Mouse (Mus musculus) lung, embryonic 16.5 days (tissue): ENCODE results near the gene Prr14l. TPM values are rescaled to one million over a fixed set of nuclear protein-coding genes. Genes with fewer than 3 reads are reported as not detected.
"Not testable (repeated sequence)": the region's sequence is repeated elsewhere in the genome, so short reads cannot be mapped to it uniquely, and the experiment has no call there.

Experiments
- ATAC-seq: fragments of 200-750 bp; cut with Nextera tagmentation; 2 replicates; pipeline ENCODE4 v1.8.0; 2017; ENCODE audit warnings: low read depth, mild to moderate bottlenecking, moderate library complexity
- H3K27ac ChIP-seq: fragments of 300-500 bp; sonication (generic); 2 replicates; pipeline ENCODE4 v1.5.1; 2014; ENCODE audit warnings: mild to moderate bottlenecking, control low read depth, low read length
- H3K27me3 ChIP-seq: fragments of 300-500 bp; sonication (generic); 2 replicates; pipeline ENCODE4 v1.6.1; 2014; ENCODE audit warnings: low read depth, low read length, mixed read lengths; ENCODE audit not compliant: control insufficient read depth, insufficient read depth
- H3K36me3 ChIP-seq: fragments of 300-500 bp; sonication (generic); 2 replicates; pipeline ENCODE4 v1.6.1; 2014; ENCODE audit warnings: low read length; ENCODE audit not compliant: control insufficient read depth, insufficient read depth
- H3K4me1 ChIP-seq: fragments of 300-500 bp; sonication (generic); replicated peaks from 2 replicates; pipeline ENCODE4 v1.6.1; 2014; ENCODE audit warnings: low read length, mixed read lengths; ENCODE audit not compliant: control insufficient read depth, insufficient read depth
- H3K4me2 ChIP-seq: fragments of 300-500 bp; sonication (generic); 2 replicates; pipeline ENCODE4 v1.6.1; 2014; ENCODE audit warnings: low read depth, low read length, control low read depth
- H3K4me3 ChIP-seq: fragments of 300-500 bp; sonication (generic); 2 replicates; pipeline ENCODE4 v1.5.1; 2014; ENCODE audit warnings: mild to moderate bottlenecking, low read length, control low read depth
- H3K9ac ChIP-seq: fragments of 300-500 bp; sonication (generic); 2 replicates; pipeline ENCODE4 v1.6.1; 2014; ENCODE audit warnings: low read length, control low read depth
- H3K9me3 ChIP-seq: fragments of 300-500 bp; sonication (generic); 2 replicates; pipeline ENCODE4 v1.6.1; 2016; ENCODE audit warnings: low read length; ENCODE audit not compliant: control insufficient read depth
- WGBS: fragments of 180-500 bp; shearing (Covaris S2); extraction: QIAGEN DNeasy Blood & Tissue Kit; methylation state at CpG from one replicate; pipeline ENCODE4 v1.1.7; 2014; 5-methylcytosine and 5-hydroxymethylcytosine counted together
- polyA plus RNA-seq: library from polyadenylated mRNA; unstranded; fragments of >200 nt; fragmentation: Nextera tagmentation; extraction: Ambion mirVana; gene quantifications from 2 replicates; pipeline ENCODE4 v1.2.1, GENCODE M21; 2015

The Prr14l gene
- polyA plus RNA-seq, 1 experiment from 2014 or later, result 9.7 TPM

- Histone ChIP-seq H3K4me1 (peaks cover 12% of the 10 kb centered on the region), H3K4me3 (no peak overlapping the region), H3K9ac (no peak overlapping the region), H3K36me3 (no peaks in the 10 kb centered on the region), H3K9me3 (no peaks in the 10 kb centered on the region), H3K27me3 (no peaks in the 10 kb centered on the region), H3K27ac (no peak overlapping the region), H3K4me2 (no peak overlapping the region)
- ATAC-seq, result no peak
- 59% methylated on average over 6 of the region's 6 CpGs for WGBS
Observed at GRCm38 (mm10) chr5:32747650-32748375, 106.2 kb downstream of the Prr14l start.

GRCm38 (mm10) chr5:32745705-32746655 is 108.1 kb downstream of the Prr14l start:
- Histone ChIP-seq H3K27me3 (no peaks in the 10 kb centered on the region), H3K9ac (peak overlapping the region; percentile 70), H3K36me3 (no peaks in the 10 kb centered on the region), H3K4me2 (peak overlapping the region; percentile 56), H3K9me3 (no peaks in the 10 kb centered on the region), H3K4me3 (peak overlapping the region; percentile 58), H3K4me1 (peaks cover 12% of the 10 kb centered on the region), H3K27ac (peak overlapping the region; percentile 91)
- 7% methylated on average over 7 of the region's 10 CpGs for WGBS
- ATAC-seq, result peak; percentile 95

- H3K4me1 ChIP-seq, result peaks cover 12% of the 10 kb centered on the region
- H3K9ac ChIP-seq, result no peak overlapping the region
- no peak overlapping the region for H3K27ac ChIP-seq
- no peak overlapping the region for H3K4me2 ChIP-seq
- H3K4me3 ChIP-seq, result no peak overlapping the region
- H3K9me3 ChIP-seq, result no peaks in the 10 kb centered on the region
- WGBS, result 51% methylated on average over 9 of the region's 9 CpGs
- no peaks in the 10 kb centered on the region for H3K27me3 ChIP-seq
- no peak for ATAC-seq
- no peaks in the 10 kb centered on the region for H3K36me3 ChIP-seq
Observed at GRCm38 (mm10) chr5:32742149-32742548, 111.9 kb downstream of the Prr14l start.

- not testable (repeated sequence) for H3K4me3 ChIP-seq, ATAC-seq, H3K27me3 ChIP-seq, H3K9me3 ChIP-seq, H3K36me3 ChIP-seq, H3K9ac ChIP-seq, H3K27ac ChIP-seq, H3K4me2 ChIP-seq
- WGBS, result 69% methylated on average over 4 of the region's 4 CpGs
- H3K4me1 ChIP-seq, result peaks cover 10% of the 10 kb centered on the region
Observed at GRCm38 (mm10) chr5:32741377-32741776, 112.7 kb downstream of the Prr14l start.

GRCm38 (mm10) chr5:32740850-32741249 is 113.2 kb downstream of the Prr14l start:
- H3K4me3 ChIP-seq, H3K9ac ChIP-seq, ATAC-seq, H3K27ac ChIP-seq, H3K9me3 ChIP-seq, H3K4me2 ChIP-seq, H3K36me3 ChIP-seq, H3K27me3 ChIP-seq, H3K4me1 ChIP-seq: not testable (repeated sequence)
- 81% methylated on average over 8 of the region's 8 CpGs for WGBS

GRCm38 (mm10) chr5:32740138-32740537 is 113.9 kb downstream of the Prr14l start:
- H3K4me1 ChIP-seq, result peaks cover under 1% of the 10 kb centered on the region
- no peak for ATAC-seq
- H3K4me2 ChIP-seq, result no peak overlapping the region
- no peak overlapping the region for H3K27ac ChIP-seq
- no peaks in the 10 kb centered on the region for H3K9me3 ChIP-seq
- H3K27me3 ChIP-seq, result no peaks in the 10 kb centered on the region
- WGBS, result 92% methylated on average over 3 of the region's 3 CpGs
- 0 out of 2 replicates have a peak, but pooled peaks cover 2% of the 10 kb centered on the region for H3K36me3 ChIP-seq
- H3K4me3 ChIP-seq, result no peak overlapping the region
- H3K9ac ChIP-seq, result no peak overlapping the region

Other genes starting within 250 kb of the Prr14l start
- 40.4 and 42.4 TPM in 2 replicates for gene Yes1, start 243.1 kb downstream of the Prr14l start, polyA plus RNA-seq
- 65.1 and 67.0 TPM in 2 replicates for gene Pisd, start 68.6 kb downstream of the Prr14l start, polyA plus RNA-seq
- not detected in 2 replicates for gene Gm20671, start 27.1 kb downstream of the Prr14l start, polyA plus RNA-seq
- 20.5 and 23.8 TPM in 2 replicates for gene Depdc5, start 9.4 kb upstream of the Prr14l start, polyA plus RNA-seq
- gene Ywhah, start 164.6 kb upstream of the Prr14l start, polyA plus RNA-seq, result 415 and 417 TPM in 2 replicates
- 0.13 and 0.34 TPM in 2 replicates for gene Slc5a1, start 250.0 kb upstream of the Prr14l start, polyA plus RNA-seq